Mouse (Mus musculus) kidney, adult 2 months (tissue): ENCODE data around the gene Ankrd60.

ENCODE experiments used
- CTCF ChIP-seq: fragments of 200-500 bp; conservative IDR thresholded peaks from 2 replicates; pipeline ENCODE4 v1.5.1; 2011; ENCODE audit warnings: low read depth, mild to moderate bottlenecking, control low read depth, low read length, moderate library complexity, mixed read lengths; ENCODE audit not compliant: insufficient read depth, insufficient read length
- POLR2A ChIP-seq: fragments of 200-500 bp; IDR thresholded peaks from one replicate; pipeline ENCODE4 v1.6.1; 2011; ENCODE audit warnings: low read depth, low read length, control low read depth

GRCm38 (mm10) chr2:173558754-173559396 is 19.3 kb downstream of the Ankrd60 start:
- no peak for TF ChIP-seq CTCF
- no peak for TF ChIP-seq POLR2A
